Mouse (Mus musculus) myocyte (in vitro differentiated cells): ENCODE results near the gene Src.

ENCODE experiments used
- MAX ChIP-seq: IDR thresholded peaks from one replicate; pipeline ENCODE4 v1.6.1; 2011; ENCODE audit warnings: low read depth, mild to moderate bottlenecking, control low read depth
- MYOG ChIP-seq, 3 experiments: IDR thresholded peaks; one replicate each; pipeline ENCODE4 v1.6.1; 2011; ENCODE audit warnings: control low read depth in 2 of 3, low read depth in 2 of 3, mild to moderate bottlenecking in 2 of 3; ENCODE audit not compliant: insufficient read length in 2 of 3, control insufficient read depth in 1 of 3, insufficient read depth in 1 of 3
- POLR2A ChIP-seq: IDR thresholded peaks from one replicate; pipeline ENCODE4 v1.6.1; 2011; ENCODE audit warnings: low read depth, mild to moderate bottlenecking, control low read depth, moderate library complexity; ENCODE audit not compliant: insufficient read length
- TCF12 ChIP-seq: IDR thresholded peaks from one replicate; pipeline ENCODE4 v1.6.1; 2011; ENCODE audit warnings: mild to moderate bottlenecking, control low read depth; ENCODE audit not compliant: poor library complexity, insufficient read depth, severe bottlenecking
- USF1 ChIP-seq: IDR thresholded peaks from one replicate; pipeline ENCODE4 v1.6.1; 2011; ENCODE audit warnings: low read depth, mild to moderate bottlenecking, control low read depth, moderate library complexity

- TF ChIP-seq TCF12 = no peak
- TF ChIP-seq POLR2A = no peak
- TF ChIP-seq USF1 = no peak
- no peak for TF ChIP-seq MAX
- TF ChIP-seq MYOG (IDR thresholded peaks at IDR 0.05; ENCODE audit: control insufficient read depth in 1 of 3, insufficient read depth in 1 of 3, insufficient read length in 2 of 3, low read depth in 2 of 3) = no peak
Observed at GRCm38 (mm10) chr2:157428351-157429139, 10.3 kb downstream of the Src start.
